Mouse (Mus musculus) intestine, embryonic 15.5 days (tissue): ENCODE data around the gene Tcea3. TPM values are rescaled to one million over a fixed set of nuclear protein-coding genes. Genes with fewer than 3 reads are reported as not detected.

Source experiments
- ATAC-seq: fragments of 200-750 bp; cut with Nextera tagmentation; 2 replicates; pipeline ENCODE4 v1.8.0; 2017; ENCODE audit warnings: moderate TSS enrichment, moderate library complexity
- H3K27ac ChIP-seq: fragments of 300-500 bp; sonication (generic); 2 replicates; pipeline ENCODE4 v1.5.1; 2015; ENCODE audit warnings: mild to moderate bottlenecking, inconsistent platforms
- H3K27me3 ChIP-seq: fragments of 300-500 bp; sonication (generic); replicated peaks from 2 replicates; pipeline ENCODE4 v1.6.1; 2015; ENCODE audit warnings: inconsistent platforms
- H3K36me3 ChIP-seq: fragments of 300-500 bp; sonication (generic); 2 replicates; pipeline ENCODE4 v1.6.1; 2015; ENCODE audit warnings: inconsistent platforms
- H3K4me1 ChIP-seq: fragments of 300-500 bp; sonication (generic); replicated peaks from 2 replicates; pipeline ENCODE4 v1.6.1; 2015; ENCODE audit warnings: inconsistent platforms
- H3K4me2 ChIP-seq: fragments of 300-500 bp; sonication (generic); replicated peaks from 2 replicates; pipeline ENCODE4 v1.6.1; 2015; ENCODE audit warnings: mild to moderate bottlenecking, inconsistent platforms
- H3K4me3 ChIP-seq: fragments of 300-500 bp; sonication (generic); replicated peaks from 2 replicates; pipeline ENCODE4 v1.5.1; 2015; ENCODE audit warnings: inconsistent platforms
- H3K9ac ChIP-seq: fragments of 300-500 bp; sonication (generic); 2 replicates; pipeline ENCODE4 v1.6.1; 2015; ENCODE audit warnings: inconsistent platforms
- H3K9me3 ChIP-seq: fragments of 300-500 bp; sonication (generic); 2 replicates; pipeline ENCODE4 v1.6.1; 2016; ENCODE audit warnings: inconsistent platforms
- WGBS: fragments of 180-500 bp; shearing (Covaris S2); methylation state at CpG from one replicate; pipeline ENCODE4 v1.1.7; 2015; 5-methylcytosine and 5-hydroxymethylcytosine counted together
- polyA plus RNA-seq: library from polyadenylated mRNA; unstranded; fragments of >200 nt; fragmentation: Nextera tagmentation; extraction: Ambion mirVana; gene quantifications from 2 replicates; pipeline ENCODE4 v1.2.1, GENCODE M21; 2015

Gene Tcea3
- polyA plus RNA-seq, 1 experiment from 2014 or later = 18.3 TPM

- Histone ChIP-seq H3K9ac (no peak overlapping the region), H3K4me3 (no peak overlapping the region), H3K36me3 (no peaks in the 10 kb centered on the region), H3K9me3 (no peaks in the 10 kb centered on the region), H3K27ac (no peak overlapping the region), H3K27me3 (no peaks in the 10 kb centered on the region), H3K4me2 (no peak overlapping the region), H3K4me1 (peaks cover 12% of the 10 kb centered on the region; the same call in 1 of the 2 replicates)
- no peak for ATAC-seq
- WGBS = 61% methylated on average over 3 of the region's 3 CpGs
Observed at GRCm38 (mm10) chr4:136259916-136260315, 12.4 kb downstream of the Tcea3 start.

GRCm38 (mm10) chr4:136260491-136261180 lies 13.1 kb downstream of the Tcea3 start:
- Histone ChIP-seq H3K4me3 (no peak overlapping the region), H3K9me3 (no peaks in the 10 kb centered on the region), H3K4me2 (no peak overlapping the region), H3K4me1 (peaks cover 9% of the 10 kb centered on the region; the same call in 1 of the 2 replicates), H3K27me3 (no peaks in the 10 kb centered on the region), H3K27ac (no peak overlapping the region), H3K9ac (no peak overlapping the region), H3K36me3 (no peaks in the 10 kb centered on the region)
- WGBS = 38% methylated on average over 10 of the region's 10 CpGs
- ATAC-seq = peak; percentile 47; the same call in 1 of the 2 replicates

GRCm38 (mm10) chr4:136261912-136262311 lies 14.4 kb downstream of the Tcea3 start:
- 51% methylated on average over 10 of the region's 10 CpGs for WGBS
- no peaks in the 10 kb centered on the region for H3K36me3 ChIP-seq
- no peak overlapping the region for H3K4me2 ChIP-seq
- H3K9me3 ChIP-seq = no peaks in the 10 kb centered on the region
- H3K27ac ChIP-seq = no peak overlapping the region
- H3K4me3 ChIP-seq = no peak overlapping the region
- ATAC-seq = 0 out of 2 replicates have a peak, but pooled peaks have one; percentile 18
- H3K27me3 ChIP-seq = no peaks in the 10 kb centered on the region
- H3K4me1 ChIP-seq = peaks cover 7% of the 10 kb centered on the region; the same call in 1 of the 2 replicates
- no peak overlapping the region for H3K9ac ChIP-seq

DNA sequence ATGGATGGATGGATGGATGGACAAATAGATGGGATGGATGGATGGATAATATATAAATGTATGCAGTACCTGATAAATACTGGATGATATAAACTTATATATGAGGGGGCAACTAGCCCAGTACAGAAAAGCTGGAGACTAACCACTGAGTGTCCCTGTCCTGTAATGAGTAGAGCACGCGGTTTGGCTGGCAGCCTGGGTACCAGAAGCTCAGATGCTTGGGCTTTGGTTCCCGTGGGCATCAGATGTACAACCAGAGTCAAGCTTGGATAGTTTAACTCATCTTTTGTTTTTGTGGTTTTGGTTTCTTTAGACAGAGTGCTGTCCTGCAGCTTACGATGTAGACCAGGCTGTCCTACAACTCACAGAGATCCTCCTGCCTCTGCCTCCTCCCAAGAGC lies 16.0 kb downstream of the Tcea3 start:
- no peaks in the 10 kb centered on the region for H3K27me3 ChIP-seq
- H3K36me3 ChIP-seq = no peaks in the 10 kb centered on the region

DNA sequence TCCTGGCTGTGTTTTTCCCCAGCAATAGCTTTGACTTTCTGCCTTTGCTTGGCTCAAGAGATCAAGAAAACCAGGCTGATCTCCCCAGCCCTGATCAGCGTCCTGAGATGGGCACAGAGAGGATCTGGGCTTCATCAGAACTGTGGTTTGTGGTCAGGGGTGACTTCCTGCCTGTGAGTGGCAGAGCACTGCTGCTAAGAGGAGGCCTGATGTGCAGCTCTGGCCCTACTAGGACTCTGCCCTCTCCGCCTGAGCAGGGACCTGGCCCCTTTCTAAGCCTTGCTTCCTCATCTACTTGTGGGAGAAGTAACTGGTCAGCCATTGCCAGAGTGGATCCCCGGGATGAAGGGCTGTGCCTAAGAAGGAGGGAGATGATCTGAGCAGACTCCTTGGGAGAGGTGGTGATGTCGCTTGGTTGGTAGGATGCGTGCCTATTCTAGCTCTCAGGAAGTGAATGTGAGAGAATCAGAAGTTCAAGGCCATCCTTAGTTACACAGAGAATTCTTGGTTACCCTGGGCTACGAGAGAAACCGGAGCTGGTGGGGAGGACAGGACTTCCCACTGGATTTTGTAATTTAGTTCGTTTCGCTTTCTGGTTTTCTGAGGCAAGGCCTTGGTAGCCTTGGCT lies 19.3 kb downstream of the Tcea3 start:
- Histone ChIP-seq H3K9me3 (no peaks in the 10 kb centered on the region), H3K4me2 (no peak overlapping the region), H3K36me3 (no peaks in the 10 kb centered on the region), H3K27ac (no peak overlapping the region), H3K4me3 (no peak overlapping the region), H3K27me3 (no peaks in the 10 kb centered on the region), H3K4me1 (peaks cover 4% of the 10 kb centered on the region; the same call in 1 of the 2 replicates), H3K9ac (no peak overlapping the region)
- 70% methylated on average over 9 of the region's 9 CpGs for WGBS
- ATAC-seq = 0 out of 2 replicates have a peak, but pooled peaks have one; percentile 19

More for the DNA sequence above, 16.0 kb downstream of the Tcea3 start:
- Histone ChIP-seq H3K9me3 (no peaks in the 10 kb centered on the region), H3K4me3 (no peak overlapping the region), H3K9ac (no peak overlapping the region), H3K4me1 (peaks cover 7% of the 10 kb centered on the region; the same call in 1 of the 2 replicates), H3K4me2 (no peak overlapping the region), H3K27ac (no peak overlapping the region)
- no peak for ATAC-seq
- 95% methylated on average over 4 of the region's 4 CpGs for WGBS

GRCm38 (mm10) chr4:136268912-136269311 lies 21.4 kb downstream of the Tcea3 start:
- Histone ChIP-seq H3K9me3 (0 out of 2 replicates have a peak, but pooled peaks cover 6% of the 10 kb centered on the region), H3K4me2 (no peak overlapping the region), H3K27me3 (no peaks in the 10 kb centered on the region), H3K27ac (no peak overlapping the region), H3K9ac (no peak overlapping the region), H3K36me3 (peaks cover 4% of the 10 kb centered on the region; the same call in 1 of the 2 replicates), H3K4me3 (no peak overlapping the region), H3K4me1 (no peaks in the 10 kb centered on the region)
- WGBS = 96% methylated on average over 1 of the region's 1 CpGs
- ATAC-seq = no peak

DNA sequence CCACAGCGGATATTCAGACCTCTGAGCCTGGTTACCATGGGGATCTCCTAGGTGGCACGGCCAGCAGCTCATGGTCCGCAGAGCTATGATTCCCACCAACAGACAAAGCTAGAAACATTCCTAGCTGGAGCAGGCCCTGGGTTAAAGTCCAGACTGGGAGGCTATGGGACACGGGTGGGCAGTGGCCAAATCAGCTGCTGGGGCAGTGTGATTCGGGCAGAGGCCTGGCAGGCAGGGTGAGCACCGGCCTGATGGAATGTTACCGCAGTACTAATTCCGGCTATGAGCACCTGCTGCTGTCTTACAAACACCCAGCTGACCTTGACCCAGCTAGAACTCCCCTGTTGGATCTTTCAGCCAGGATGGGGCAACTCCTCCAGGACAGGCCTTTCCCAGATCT lies 23.1 kb downstream of the Tcea3 start:
- 89% methylated on average over 8 of the region's 8 CpGs for WGBS
- no peak overlapping the region for H3K9ac ChIP-seq
- no peak overlapping the region for H3K27ac ChIP-seq
- peak; percentile 20; the same call in 1 of the 2 replicates for ATAC-seq
- H3K9me3 ChIP-seq = 0 out of 2 replicates have a peak, but pooled peaks cover 6% of the 10 kb centered on the region
- no peak overlapping the region for H3K4me3 ChIP-seq
- no peaks in the 10 kb centered on the region for H3K27me3 ChIP-seq
- no peaks in the 10 kb centered on the region for H3K4me1 ChIP-seq
- H3K4me2 ChIP-seq = no peak overlapping the region
- H3K36me3 ChIP-seq = peaks cover 4% of the 10 kb centered on the region; the same call in 1 of the 2 replicates

- ATAC-seq = no peak
- Histone ChIP-seq H3K4me1 (peaks cover 22% of the 10 kb centered on the region), H3K36me3 (no peaks in the 10 kb centered on the region), H3K4me3 (no peak overlapping the region), H3K27me3 (no peaks in the 10 kb centered on the region), H3K27ac (no peak overlapping the region), H3K9me3 (no peaks in the 10 kb centered on the region), H3K9ac (no peak overlapping the region), H3K4me2 (no peak overlapping the region)
- 69% methylated on average over 8 of the region's 8 CpGs for WGBS
Observed at GRCm38 (mm10) chr4:136281097-136281496, 33.6 kb downstream of the Tcea3 start.

DNA sequence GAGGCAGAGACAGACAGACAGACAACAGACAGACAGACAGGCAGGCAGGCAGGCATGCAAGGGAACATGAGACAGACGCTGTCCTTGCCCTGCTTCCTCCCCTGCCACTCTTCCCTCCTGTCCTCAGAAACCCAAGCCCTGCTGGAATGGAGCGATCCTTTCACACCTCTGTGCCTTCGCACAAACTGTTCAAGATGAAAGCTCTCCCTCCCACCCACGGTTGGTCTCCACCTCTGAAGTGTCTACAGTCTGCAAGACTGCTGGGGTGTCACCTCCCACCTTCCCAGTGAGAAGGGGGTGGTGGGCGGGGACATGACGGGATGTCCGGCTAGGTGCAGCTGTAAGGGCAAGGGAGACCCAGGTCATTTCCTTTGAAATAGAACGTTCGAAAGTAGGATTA lies 34.1 kb downstream of the Tcea3 start:
- 58% methylated on average over 9 of the region's 9 CpGs for WGBS
- no peaks in the 10 kb centered on the region for H3K27me3 ChIP-seq
- no peak for ATAC-seq

GRCm38 (mm10) chr4:136282621-136283480 lies 35.3 kb downstream of the Tcea3 start:
- no peak for ATAC-seq
- H3K9ac ChIP-seq = peak overlapping the region; percentile 30
- peak overlapping the region; percentile 94 for H3K27ac ChIP-seq
- H3K36me3 ChIP-seq = peaks cover 1% of the 10 kb centered on the region
- peaks cover 28% of the 10 kb centered on the region for H3K4me1 ChIP-seq
- H3K4me2 ChIP-seq = peak overlapping the region; percentile 26
- no peaks in the 10 kb centered on the region for H3K27me3 ChIP-seq
- H3K4me3 ChIP-seq = no peak overlapping the region
- H3K9me3 ChIP-seq = no peaks in the 10 kb centered on the region
- WGBS = 48% methylated on average over 10 of the region's 10 CpGs

More for the DNA sequence above, 34.1 kb downstream of the Tcea3 start:
- no peaks in the 10 kb centered on the region for H3K36me3 ChIP-seq
- no peaks in the 10 kb centered on the region for H3K9me3 ChIP-seq
- no peak overlapping the region for H3K4me3 ChIP-seq
- peaks cover 26% of the 10 kb centered on the region for H3K4me1 ChIP-seq
- H3K9ac ChIP-seq = no peak overlapping the region
- H3K27ac ChIP-seq = no peak overlapping the region
- no peak overlapping the region for H3K4me2 ChIP-seq

- Histone ChIP-seq H3K4me1 (peaks cover 28% of the 10 kb centered on the region), H3K4me3 (no peak overlapping the region), H3K9ac (no peak overlapping the region), H3K36me3 (peaks cover 8% of the 10 kb centered on the region), H3K27me3 (no peaks in the 10 kb centered on the region), H3K4me2 (peak overlapping the region; percentile 82), H3K27ac (peak overlapping the region; percentile 94), H3K9me3 (no peaks in the 10 kb centered on the region)
- WGBS = 38% methylated on average over 2 of the region's 2 CpGs
- no peak for ATAC-seq
Observed at GRCm38 (mm10) chr4:136283783-136284182, 36.3 kb downstream of the Tcea3 start.

DNA sequence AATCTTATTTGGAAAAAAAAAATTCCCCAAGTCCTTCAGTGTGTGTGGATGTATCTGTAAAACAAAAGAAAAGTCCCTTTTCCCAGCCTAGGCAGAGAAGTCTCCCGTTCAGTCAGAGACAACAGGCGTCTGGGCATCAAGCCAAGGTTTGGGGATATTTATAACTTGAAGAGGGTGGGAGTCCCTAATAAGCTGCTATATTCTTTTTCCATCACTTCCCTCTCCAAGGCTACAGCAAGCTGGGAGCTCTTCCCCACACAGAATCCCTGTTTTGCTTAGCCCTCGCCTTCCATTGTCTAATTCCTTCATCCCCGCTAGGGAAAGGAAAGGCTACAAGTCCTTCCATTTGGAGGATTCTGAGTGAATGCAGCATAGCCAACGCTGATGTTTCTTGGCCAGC lies 36.9 kb downstream of the Tcea3 start, which contains the start of gene Zfp46:
Gene Zfp46 (plus strand): TSS at position 229 of the 400 bp plus-strand sequence.
- H3K4me1 ChIP-seq = peaks cover 28% of the 10 kb centered on the region
- no peaks in the 10 kb centered on the region for H3K27me3 ChIP-seq
- H3K4me3 ChIP-seq = peak within 1 kb of the TSS; percentile 65
- H3K4me2 ChIP-seq = peak within 1 kb of the TSS; percentile 82
- ATAC-seq = no peak
- H3K27ac ChIP-seq = peak within 1 kb of the TSS; percentile 94
- H3K9ac ChIP-seq = peak within 1 kb of the TSS; percentile 50
- H3K9me3 ChIP-seq = no peaks in the 10 kb centered on the region
- H3K36me3 ChIP-seq = peaks cover 15% of the 10 kb centered on the region
- WGBS = 31% methylated on average over 5 of the region's 5 CpGs
